Mouse (Mus musculus): ENCODE results near the gene Fbln2.

DNA sequence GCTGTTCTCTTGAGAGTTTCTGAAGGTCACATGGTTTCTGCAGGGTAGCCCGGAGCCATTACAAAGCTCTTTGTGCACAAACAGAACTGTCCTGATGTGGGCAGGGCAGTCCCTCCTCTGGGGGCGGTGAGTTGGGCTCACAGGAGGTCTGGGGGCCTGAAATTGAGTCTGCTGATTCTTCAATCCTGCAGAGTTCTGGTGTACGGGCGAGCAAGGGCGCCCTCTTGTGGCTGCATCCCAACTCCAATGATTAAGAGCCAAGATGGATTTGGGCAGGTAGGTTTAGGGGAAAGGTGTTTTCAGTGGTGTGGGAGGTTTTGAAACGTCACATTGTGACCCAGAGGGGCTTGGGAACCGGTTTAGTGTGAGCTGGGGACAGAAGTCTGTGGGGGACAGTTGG is 65.3 kb downstream of the Fbln2 start:
- no peak for TF ChIP-seq POLR2A (IDR thresholded peaks at IDR 0.05; ENCODE audit: control insufficient read depth, extremely low read depth, insufficient read depth, low read length, poor library complexity)
- peak; percentile 82; the same call in 1 of the 2 replicates for TF ChIP-seq CTCF (IDR thresholded peaks at IDR 0.05; ENCODE audit: borderline replicate concordance, control insufficient read depth, extremely low read depth, insufficient read depth, low read length, poor library complexity)

All from thymus, adult 2 months (tissue).